Mouse (Mus musculus) cerebellum, postnatal 25 days (tissue): ENCODE data around the gene Zfp945.
"Not testable (repeated sequence)": the region's sequence is repeated elsewhere in the genome, so short reads cannot be mapped to it uniquely, and the experiment has no call there.

Source experiments
- DNase-seq, 2 experiments: peaks; one replicate each; pipeline ENCODE4 v3.0.0; 2021; ENCODE audit warnings: mixed read lengths in 2 of 2

Zfp945 gene

DNA sequence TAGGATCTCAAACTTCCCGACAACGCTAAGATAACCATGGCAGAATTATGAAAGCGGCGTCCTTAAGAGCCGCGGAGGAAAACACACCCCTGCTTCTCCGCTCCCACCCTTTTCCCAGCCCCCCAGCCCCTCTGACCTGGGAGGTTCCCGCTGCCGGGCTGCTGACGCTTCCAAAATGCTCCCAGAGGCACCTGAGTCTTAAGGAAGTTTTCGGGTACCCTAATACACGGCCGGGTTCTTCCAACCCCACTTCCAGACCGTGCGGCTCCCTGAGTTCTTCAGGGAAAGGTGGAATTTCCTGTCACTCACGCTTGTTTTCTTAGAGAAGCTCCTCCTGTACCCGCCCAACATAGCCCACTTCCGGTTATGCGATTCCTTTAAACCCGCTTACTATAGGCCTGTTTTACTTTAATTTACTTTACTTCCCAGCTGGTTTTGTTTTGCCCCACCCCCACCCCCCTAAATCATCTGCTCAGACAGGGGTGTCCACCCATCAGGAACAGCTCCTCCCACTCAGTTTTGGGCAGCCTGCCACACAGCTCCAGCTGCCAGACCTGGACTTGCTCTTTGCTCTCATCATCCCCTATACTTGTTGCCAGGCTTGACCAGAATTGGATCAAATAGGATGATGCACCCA is at the start of gene Zfp945:
Zfp945 (minus strand) TSS at position 290 of the 637 bp plus-strand sequence.
- DNase-seq, result peak; percentile 58 to 63

DNA sequence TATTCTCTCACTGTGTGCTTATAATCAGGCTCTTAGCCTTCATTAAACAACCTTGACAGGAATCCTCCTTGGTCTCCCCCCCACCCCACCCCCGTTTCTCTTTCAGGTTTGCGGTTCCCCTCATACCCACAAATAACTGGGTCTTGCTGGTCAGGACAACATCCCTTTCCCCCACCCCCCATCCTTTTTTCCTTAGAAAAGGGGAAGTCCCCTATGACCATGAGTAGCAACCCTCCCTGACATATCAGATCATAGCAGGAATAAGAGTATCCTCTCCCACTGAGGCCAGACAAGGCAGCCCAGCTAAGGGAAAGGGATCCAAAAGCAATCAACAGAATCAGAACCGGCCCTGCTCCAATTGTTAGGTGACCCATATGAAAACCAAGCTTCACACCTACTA is 21.4 kb upstream of the Zfp945 start:
- no peak for DNase-seq

DNA sequence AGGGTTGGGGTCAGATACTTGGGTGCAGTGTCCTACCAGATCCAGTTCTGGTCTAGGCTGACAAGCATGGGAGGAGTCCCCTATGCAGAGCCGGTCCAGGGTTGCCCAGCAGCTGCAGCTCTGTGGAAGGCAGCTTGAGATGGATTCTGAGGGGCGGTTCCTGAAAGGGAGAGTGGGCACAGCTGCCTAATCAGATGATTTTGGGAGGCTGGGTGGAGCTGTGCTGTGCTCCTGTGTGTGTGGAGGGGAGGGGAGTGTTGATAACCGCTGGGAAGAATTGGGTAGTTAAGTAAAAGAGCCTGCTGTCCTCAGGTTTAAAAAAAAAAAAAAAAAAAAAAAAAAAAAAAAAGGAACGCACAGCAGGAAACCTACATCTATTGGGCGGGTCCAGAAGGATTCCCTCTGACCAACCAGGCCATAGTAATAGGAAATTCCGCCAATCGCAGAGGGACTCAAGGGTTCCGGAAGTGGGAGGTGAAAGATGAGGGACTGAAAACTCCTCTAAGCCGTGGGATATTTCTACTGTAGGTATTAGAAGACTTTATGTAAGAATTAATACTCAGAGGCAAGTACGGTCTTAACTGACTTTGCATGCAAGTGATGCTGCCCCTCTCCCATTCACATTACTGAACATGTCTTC is 17.2 kb upstream of the Zfp945 start:
- DNase-seq, result no peak

DNA sequence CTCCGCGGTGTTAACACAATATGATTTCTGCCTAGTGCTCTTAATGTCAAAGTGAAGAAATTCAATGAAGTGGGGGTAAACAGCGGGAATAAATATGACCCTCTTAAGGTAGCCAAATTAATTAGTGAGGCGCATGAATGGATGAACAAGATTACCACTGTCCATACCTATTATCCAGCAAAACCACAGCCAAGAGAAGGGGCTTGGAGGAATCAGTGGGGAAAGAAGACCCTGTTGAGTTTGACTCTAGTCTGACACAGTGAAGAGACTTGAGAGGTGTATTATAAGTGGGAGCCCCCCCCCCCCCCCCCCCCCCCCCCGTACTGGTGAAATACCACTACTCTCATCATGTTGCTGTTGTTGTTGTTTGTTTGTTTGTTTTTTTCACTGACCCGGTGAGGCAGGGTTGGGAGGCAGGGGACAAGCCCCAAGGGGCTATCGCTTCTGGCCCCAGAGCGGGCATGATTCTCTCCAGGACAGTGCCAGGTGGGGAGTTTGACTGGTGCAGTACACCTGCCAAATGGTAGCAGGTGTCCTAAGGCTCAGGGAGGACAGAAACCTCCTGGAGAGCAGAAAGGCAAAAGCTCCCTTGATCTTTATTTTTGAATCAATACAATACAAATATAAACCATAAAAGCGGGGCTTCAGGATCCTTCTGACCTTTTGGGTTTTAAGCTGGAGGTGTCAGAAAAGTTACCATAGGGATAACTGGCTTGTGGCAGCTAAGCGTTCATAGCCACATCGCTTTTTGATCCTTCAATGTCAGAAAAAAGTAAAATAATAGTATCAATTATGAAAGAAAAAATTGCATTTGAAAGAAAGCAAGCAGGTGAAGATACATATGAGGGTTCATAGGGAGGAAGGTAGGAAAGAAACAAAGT is 10.7 kb upstream of the Zfp945 start:
- no peak for DNase-seq

DNA sequence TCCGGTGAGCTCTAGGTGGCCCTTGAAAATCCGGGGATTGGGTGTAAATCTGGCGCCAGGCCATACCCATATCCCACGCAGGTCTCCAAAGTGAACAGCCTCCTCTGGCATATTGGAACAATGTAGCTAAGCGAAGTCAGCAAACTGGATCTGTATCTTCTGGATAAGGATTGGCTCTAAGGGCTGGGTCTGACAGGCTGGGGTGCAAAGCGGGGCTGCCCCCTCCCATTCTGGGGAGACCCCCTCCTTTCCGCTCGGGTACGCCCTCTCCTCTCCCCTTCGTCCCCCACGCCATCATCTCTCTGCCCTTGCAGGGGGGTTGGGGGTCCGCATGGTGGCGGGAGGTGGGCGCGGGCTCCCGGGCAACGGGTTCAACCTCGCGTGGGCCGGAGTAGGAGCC is 9.4 kb upstream of the Zfp945 start:
- no peak for DNase-seq

DNA sequence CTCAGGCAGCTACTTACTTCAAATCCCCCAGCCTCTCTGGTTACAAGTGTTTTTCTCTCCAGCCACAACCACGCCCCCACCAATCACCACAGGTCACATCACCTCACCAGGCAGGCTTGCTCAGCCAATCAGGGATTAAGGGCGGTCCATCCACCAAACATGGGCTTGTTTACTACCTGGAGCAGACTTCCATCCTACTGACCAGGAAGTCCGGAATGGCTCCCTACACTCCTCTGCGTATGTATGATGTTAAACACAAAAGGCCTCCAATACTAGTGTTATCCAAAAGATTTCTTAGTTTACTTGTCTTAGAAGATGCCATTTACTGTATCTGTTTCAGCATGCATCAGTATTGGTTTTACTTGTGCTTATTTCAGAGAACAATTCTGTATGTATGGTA is 8.6 kb upstream of the Zfp945 start:
- DNase-seq, result not testable (repeated sequence)

DNA sequence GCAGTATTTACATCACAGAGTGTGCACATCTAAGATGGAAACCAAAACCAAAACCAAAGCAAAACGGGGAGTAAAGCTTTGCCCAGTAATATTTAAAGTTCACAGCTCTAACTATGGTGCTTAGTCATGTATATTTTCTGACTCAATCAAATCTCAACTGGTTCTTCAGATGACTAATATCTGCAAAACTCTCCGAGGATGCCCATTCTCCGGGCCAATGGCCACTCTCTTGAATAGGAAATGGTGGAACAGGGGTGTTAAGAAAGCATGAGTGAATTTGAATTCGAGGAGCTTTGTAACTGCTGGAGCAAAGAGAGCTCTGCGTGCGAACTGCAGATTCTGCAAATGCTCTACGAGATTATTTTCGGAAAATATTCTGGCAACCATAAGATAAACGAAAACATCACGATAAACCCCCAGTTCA is 501 bp downstream of the Zfp945 start:
- DNase-seq, result peak in 1 of 2 experiments; percentile 4

DNA sequence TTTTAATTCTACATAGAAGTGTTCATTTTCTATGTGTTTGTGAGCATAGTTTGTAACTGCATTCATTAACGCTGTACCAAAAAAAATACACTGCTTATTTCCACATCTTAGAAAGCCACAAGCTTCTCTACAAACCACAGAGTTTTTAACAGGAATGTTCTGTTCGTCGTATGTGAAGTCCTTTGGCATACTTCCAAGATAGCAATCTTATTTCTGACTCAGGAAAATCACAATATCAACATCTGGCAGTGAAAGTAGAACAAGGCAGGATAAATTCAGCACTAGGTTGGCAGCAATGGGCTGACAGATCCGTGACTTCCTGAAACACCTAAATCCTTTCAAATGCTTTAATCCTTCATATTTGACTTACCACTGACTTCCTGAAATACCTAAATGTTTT is 45.8 kb downstream of the Zfp945 start:
- no peak for DNase-seq

DNA sequence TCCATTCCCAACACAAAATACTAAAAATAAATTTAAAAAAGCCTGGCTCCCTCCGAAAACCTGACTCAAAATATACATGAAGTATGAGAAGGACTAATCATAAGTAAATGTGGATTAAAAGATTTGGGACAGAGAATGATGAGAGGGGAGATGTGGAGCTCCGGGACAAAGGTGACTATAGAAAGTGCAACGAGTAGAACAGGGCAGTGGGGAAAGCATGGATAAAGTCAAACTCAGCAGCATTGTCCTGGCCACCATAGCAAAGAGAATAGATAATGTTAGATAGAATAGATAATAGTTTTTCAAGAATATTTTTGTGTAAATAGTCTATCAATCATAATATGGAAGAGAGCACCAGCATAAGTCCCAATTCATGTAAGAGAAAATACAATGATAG is 48.7 kb downstream of the Zfp945 start:
- DNase-seq, result no peak

DNA sequence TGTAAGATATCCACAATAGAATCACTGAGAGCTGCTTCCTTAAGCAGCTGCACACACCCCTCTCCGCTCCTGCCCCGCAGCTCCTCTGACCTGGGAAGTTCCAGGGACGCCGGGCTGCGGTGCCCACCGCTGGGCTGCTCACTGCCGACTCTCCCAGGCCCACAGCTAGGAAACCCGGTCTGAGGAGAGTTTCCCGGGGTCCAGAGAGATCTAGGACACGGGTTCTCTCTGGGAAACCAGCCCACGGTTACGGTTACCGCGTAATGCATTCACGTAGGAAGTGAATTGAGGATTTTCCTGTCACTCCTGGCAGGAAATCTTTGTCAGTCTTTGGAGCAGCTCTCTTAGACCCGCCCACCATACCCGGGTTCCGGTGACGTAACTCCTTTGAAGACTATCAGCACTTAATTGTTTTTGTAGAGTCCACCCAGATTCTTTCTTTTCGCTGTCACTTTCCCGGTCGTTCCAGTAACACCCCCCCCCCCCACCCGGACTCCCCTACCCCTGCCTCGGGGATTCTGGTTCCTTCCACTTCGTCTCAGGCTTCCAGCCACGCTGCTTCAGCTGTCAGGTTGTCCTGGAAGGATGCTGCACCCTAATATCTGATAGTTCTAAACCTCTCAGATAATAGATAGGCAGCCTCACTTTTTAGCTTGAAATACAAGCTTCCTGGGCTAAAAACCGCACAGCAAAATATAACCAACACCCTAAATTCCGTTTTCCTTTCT is 49.3 kb downstream of the Zfp945 start:
- peak; percentile 70 to 80 for DNase-seq

DNA sequence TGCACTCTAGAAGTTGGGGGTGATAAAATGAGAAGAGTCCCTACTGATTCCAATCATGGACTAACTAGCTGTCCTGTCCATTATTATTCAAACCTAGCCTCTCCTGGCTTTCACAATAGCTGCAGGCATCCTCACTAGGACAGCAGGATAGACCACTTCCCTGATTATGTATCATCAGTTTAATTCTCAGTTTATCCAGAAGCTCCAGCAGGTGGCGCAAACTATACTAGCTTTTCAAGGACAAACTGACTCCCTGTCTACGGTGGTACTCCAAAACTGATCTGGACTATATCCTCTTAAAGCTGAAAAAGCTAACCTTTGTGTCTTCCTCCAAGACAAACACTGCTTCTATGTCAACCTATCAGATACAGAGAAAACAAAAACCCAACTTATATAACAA is 67.2 kb downstream of the Zfp945 start:
- no peak for DNase-seq
